Comparison of ENCODE assay signal across 13 mouse cellular contexts in the genomic region with DNA sequence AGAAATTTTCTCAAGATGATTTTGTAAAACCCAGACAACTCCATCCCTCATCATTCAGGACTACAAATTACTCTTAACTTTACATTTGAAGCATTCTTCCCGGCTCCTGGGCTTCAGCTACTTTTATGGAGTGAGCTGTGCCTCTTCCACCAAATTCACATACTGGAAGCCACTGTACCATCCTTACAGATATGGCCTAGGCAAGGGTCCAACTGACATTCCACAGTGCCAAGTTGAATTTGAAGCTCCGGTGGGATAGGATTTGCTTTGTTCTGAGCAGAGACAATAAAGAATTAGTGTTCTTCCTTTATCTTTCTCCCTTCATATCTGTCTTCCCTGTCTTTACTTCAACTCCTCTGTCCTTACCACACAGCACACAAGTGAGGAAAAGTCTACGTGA.
"Had no signal": no experiment of that assay in that cellular context is flagged by ENCODE, and none has a peak within 500 bp of the region (broad histone marks: within the 10 kb centered on the region; RNA-seq: fewer than 3 reads in every experiment).

No protein-coding gene starts in this region.

- DNase-seq: gastrocnemius, postnatal 14 days; gastrocnemius, postnatal 36 days; heart, adult 11 months; heart, adult 2 months; heart, postnatal 14 days; heart, postnatal 36 days; kidney, adult 11 months; kidney, adult 2 months; kidney, adult 9 months; kidney, postnatal 14 days; kidney, postnatal 36 days; layer of hippocampus, adult 9-11 months; layer of hippocampus, postnatal 36 days had no signal
